In the genomic region with DNA sequence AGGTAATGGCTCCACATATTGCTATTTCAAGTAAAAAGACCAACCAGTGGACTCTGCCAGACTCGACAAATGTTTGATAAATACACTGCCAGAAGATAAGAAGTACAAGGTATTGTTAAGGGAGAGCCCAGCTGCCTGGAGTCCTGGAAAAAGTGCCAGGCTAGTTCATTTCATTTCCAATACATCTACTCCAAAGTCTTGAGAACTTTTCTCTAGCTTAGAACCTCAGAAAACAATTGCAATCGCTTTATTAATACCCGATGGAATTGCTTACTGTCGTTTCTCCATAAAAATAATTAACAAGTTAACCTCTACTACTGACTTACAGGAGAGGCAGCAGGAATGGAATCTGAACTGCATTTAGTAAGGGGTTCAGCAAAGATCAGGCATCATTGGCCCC, we compare ENCODE assay signal across 9 mouse cellular contexts. TPM values are rescaled to one million over a fixed set of nuclear protein-coding genes. Genes with fewer than 3 reads are reported as not detected.
A peak's percentile ranks its signal among the peaks of the same experiment; 100 is the strongest.
DNase-seq lines count a peak whose midpoint lies in the region; ATAC-seq and TF ChIP-seq lines count a peak whose summit lies in the region.
"Had no signal": no experiment of that assay in that cellular context is flagged by ENCODE, and none has a peak within 500 bp of the region (broad histone marks: within the 10 kb centered on the region; RNA-seq: fewer than 3 reads in every experiment).

No protein-coding gene starts in this region.

- H3K36me3 ChIP-seq in lung, postnatal 0 days (ENCODE audit: insufficient read depth, low read length), result no peaks in the 10 kb centered on the region
- H3K36me3 ChIP-seq in hindbrain, embryonic 11.5 days (ENCODE audit: control insufficient read depth, insufficient read depth, low read length), result no peaks in the 10 kb centered on the region
- H3K36me3 ChIP-seq in liver, embryonic 15.5 days (replicated peaks), result no peaks in the 10 kb centered on the region

- no peak overlapping the region for H3K9ac ChIP-seq in lung, postnatal 0 days (replicated peaks; ENCODE audit: low read depth)
- peak overlapping the region; percentile 85; the same call in 1 of the 2 replicates for H3K9ac ChIP-seq in hindbrain, embryonic 11.5 days (ENCODE audit: low read depth, low read length)
- H3K9ac ChIP-seq in liver, embryonic 15.5 days, result no peak overlapping the region

- H3K27me3 ChIP-seq in lung, postnatal 0 days (replicated peaks; ENCODE audit: insufficient read depth, low read length), result peaks cover 33% of the 10 kb centered on the region
- H3K27me3 ChIP-seq in hindbrain, embryonic 11.5 days (ENCODE audit: control insufficient read depth, insufficient read depth, low read length), result peaks cover 10% of the 10 kb centered on the region
- H3K27me3 ChIP-seq in liver, embryonic 15.5 days, result peaks cover 46% of the 10 kb centered on the region

- 10% methylated on average over 4 of the region's 4 CpGs for WGBS in lung, postnatal 0 days
- 16% methylated on average over 4 of the region's 4 CpGs for WGBS in hindbrain, embryonic 11.5 days
- WGBS in liver, embryonic 15.5 days (ENCODE audit: insufficient replicate concordance), result 4% methylated on average over 4 of the region's 4 CpGs

- peak overlapping the region; percentile 71; the same call in 1 of the 2 replicates for H3K4me3 ChIP-seq in lung, postnatal 0 days (ENCODE audit: low read depth, low read length)
- peak overlapping the region; percentile 78 for H3K4me3 ChIP-seq in hindbrain, embryonic 11.5 days (ENCODE audit: low read depth, low read length)
- peak overlapping the region; percentile 61; the same call in 1 of the 2 replicates for H3K4me3 ChIP-seq in liver, embryonic 15.5 days (replicated peaks)

- DNase-seq in lung, postnatal 0 days (ENCODE audit: low spot score), result no peak
- DNase-seq in lung, adult 18-20 months, result no peak
- no peak for DNase-seq in hindbrain, embryonic 11.5 days (ENCODE audit: low spot score)
- no peak for DNase-seq in adrenal gland, postnatal 10 days
- DNase-seq in spleen, adult 18-20 months, result no peak

- no peak overlapping the region for H3K4me2 ChIP-seq in lung, postnatal 0 days (replicated peaks; ENCODE audit: low read depth, low read length)
- peak overlapping the region; percentile 92 for H3K4me2 ChIP-seq in hindbrain, embryonic 11.5 days (replicated peaks; ENCODE audit: low read depth, low read length)
- peak overlapping the region; percentile 57 for H3K4me2 ChIP-seq in liver, embryonic 15.5 days

- H3K4me1 ChIP-seq in lung, postnatal 0 days (ENCODE audit: insufficient read depth, low read depth, low read length), result 0 out of 2 replicates have a peak, but pooled peaks cover 3% of the 10 kb centered on the region
- H3K4me1 ChIP-seq in hindbrain, embryonic 11.5 days (replicated peaks; ENCODE audit: control insufficient read depth, insufficient read depth, low read length), result peaks cover 3% of the 10 kb centered on the region
- no peaks in the 10 kb centered on the region for H3K4me1 ChIP-seq in liver, embryonic 15.5 days (replicated peaks)

- H3K27ac ChIP-seq in lung, postnatal 0 days (ENCODE audit: low read length), result no peak overlapping the region
- H3K27ac ChIP-seq in hindbrain, embryonic 11.5 days (ENCODE audit: low read depth, low read length), result no peak overlapping the region
- no peak overlapping the region for H3K27ac ChIP-seq in liver, embryonic 15.5 days (replicated peaks)

- no peak for TF ChIP-seq EP300 in lung, postnatal 0 days (IDR thresholded peaks at IDR 0.05)

- no peak for TF ChIP-seq CTCF in lung, postnatal 0 days (IDR thresholded peaks at IDR 0.05)

- no peak for ATAC-seq in lung, postnatal 0 days
- ATAC-seq in hindbrain, embryonic 11.5 days (ENCODE audit: low FRiP score), result no peak
- ATAC-seq in liver, embryonic 15.5 days (ENCODE audit: insufficient read depth), result no peak
- ATAC-seq in megakaryocyte-erythroid progenitor cell, adult 5-6 weeks (replicated peaks; ENCODE audit: low FRiP score, low TSS enrichment, poor library complexity, severe bottlenecking), result no peak

- no peaks in the 10 kb centered on the region for H3K9me3 ChIP-seq in lung, postnatal 0 days (ENCODE audit: low read length)
- no peaks in the 10 kb centered on the region for H3K9me3 ChIP-seq in hindbrain, embryonic 11.5 days (ENCODE audit: control insufficient read depth, low read length)
- no peaks in the 10 kb centered on the region for H3K9me3 ChIP-seq in liver, embryonic 15.5 days (replicated peaks)

RNA-seq across cellular contexts. Expression of a gene that starts 1.7 kb away (rescaled TPM):
- 0.78 and 1.0 TPM in 2 replicates for polyA plus RNA-seq in lung, postnatal 0 days (2015; fragmentation: Nextera tagmentation; extraction: Ambion mirVana)
- 30.4 and 49.8 TPM in 2 replicates for polyA plus RNA-seq in hindbrain, embryonic 11.5 days (2014; fragmentation: Nextera tagmentation; extraction: Ambion mirVana)
- 2.7 and 4.4 TPM in 2 replicates for polyA plus RNA-seq in liver, embryonic 15.5 days (2015; fragmentation: Nextera tagmentation; extraction: Ambion mirVana)
- 10 to 100 TPM; 18.3 to 20.4 TPM for total RNA-seq in adrenal gland, postnatal 10 days (2021)
- total RNA-seq in megakaryocyte-erythroid progenitor cell, adult 5-6 weeks (2014; fragmentation: Nextera tagmentation), result not detected in 2 replicates
- not detected in 2 replicates for total RNA-seq in megakaryocyte-erythroid progenitor cell, adult 5-6 weeks (2017)
- total RNA-seq: hematopoietic stem cell, adult 5-6 weeks; megakaryocyte, adult 5-6 weeks had no signal
